Mouse (Mus musculus) liver, adult 2 months (tissue): ENCODE data around the gene Tnrc6a.

Experiments
- CTCF ChIP-seq: fragments of 200-500 bp; IDR thresholded peaks from 2 replicates; pipeline ENCODE4 v1.5.1; 2011; ENCODE audit warnings: low read depth, low read length, control low read depth
- POLR2A ChIP-seq: fragments of 200-500 bp; IDR thresholded peaks from 2 replicates; pipeline ENCODE4 v1.6.1; 2011; ENCODE audit warnings: low read length, control low read depth; ENCODE audit not compliant: insufficient read depth; ENCODE audit errors: extremely low read depth

DNA sequence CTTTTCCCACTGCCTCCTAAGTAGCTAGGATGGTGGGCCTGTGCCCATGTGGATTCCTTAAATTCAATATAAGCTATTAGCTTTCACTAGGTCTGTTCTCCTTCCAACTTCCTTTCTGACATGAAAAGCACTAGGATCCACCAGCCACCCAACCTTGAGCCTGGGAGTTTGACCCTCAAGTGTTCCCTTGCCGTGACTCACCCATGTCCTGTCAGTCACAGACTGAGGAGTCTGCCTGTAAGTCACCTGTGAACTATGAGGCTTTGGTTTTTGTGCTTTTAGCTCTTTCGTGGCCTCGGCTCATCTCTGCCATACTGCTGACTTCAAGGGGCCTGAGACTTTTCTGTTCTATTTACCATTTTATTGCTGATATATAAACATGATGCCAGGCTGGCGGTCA lies 34.8 kb upstream of the Tnrc6a start:
- TF ChIP-seq CTCF, result no peak
- no peak for TF ChIP-seq POLR2A
